Mouse (Mus musculus): Measurements from ENCODE around the gene Trim29.

DNA sequence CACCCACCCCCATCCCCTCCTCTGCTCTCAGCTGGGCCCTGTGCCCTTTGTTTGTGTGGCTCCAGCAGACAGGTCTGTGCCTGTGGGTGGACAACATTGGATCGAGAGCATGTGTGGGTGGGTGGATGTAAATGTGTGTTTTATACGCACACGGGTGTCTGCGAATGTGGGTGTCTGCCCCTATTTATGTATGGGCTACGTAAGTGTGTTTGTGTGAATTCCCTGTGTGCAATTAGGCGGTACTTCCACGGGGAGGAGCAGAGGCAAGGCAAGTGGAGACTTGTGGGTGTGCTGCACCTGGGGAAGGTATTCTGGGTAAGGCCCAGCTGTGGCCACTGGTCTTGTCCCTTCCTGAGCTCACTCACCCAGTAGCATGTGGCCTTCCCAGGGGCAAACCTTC is 1.5 kb downstream of the Trim29 start:
- TF ChIP-seq POLR2A (IDR thresholded peaks at IDR 0.05; ENCODE audit: insufficient read depth, low read depth, low read length) (no peak), CTCF (IDR thresholded peaks at IDR 0.05) (no peak), EP300 (IDR thresholded peaks at IDR 0.05; ENCODE audit: insufficient read depth, low read depth, low read length) (no peak)

All from heart, adult 2 months (tissue).